Mouse (Mus musculus) neural tube, embryonic 12.5 days (tissue): ENCODE data around the gene Sel1l3. TPM values are rescaled to one million over a fixed set of nuclear protein-coding genes. Genes with fewer than 3 reads are reported as not detected.

Experiments
- ATAC-seq: fragments of 200-750 bp; cut with Nextera tagmentation; 2 replicates; pipeline ENCODE4 v1.8.0; 2017; ENCODE audit warnings: low read depth, mild to moderate bottlenecking, moderate TSS enrichment, moderate library complexity; ENCODE audit not compliant: low FRiP score
- H3K27ac ChIP-seq: fragments of 300-500 bp; sonication (generic); 2 replicates; pipeline ENCODE4 v1.5.1; 2016
- H3K27me3 ChIP-seq: fragments of 300-500 bp; sonication (generic); replicated peaks from 2 replicates; pipeline ENCODE4 v1.6.1; 2016; ENCODE audit warnings: mild to moderate bottlenecking
- H3K36me3 ChIP-seq: fragments of 300-500 bp; sonication (generic); 2 replicates; pipeline ENCODE4 v1.6.1; 2016; ENCODE audit warnings: mild to moderate bottlenecking
- H3K4me1 ChIP-seq: fragments of 300-500 bp; sonication (generic); 2 replicates; pipeline ENCODE4 v1.6.1; 2016
- H3K4me2 ChIP-seq: fragments of 300-500 bp; sonication (generic); replicated peaks from 2 replicates; pipeline ENCODE4 v1.6.1; 2016; ENCODE audit warnings: mild to moderate bottlenecking
- H3K4me3 ChIP-seq: fragments of 300-500 bp; sonication (generic); 2 replicates; pipeline ENCODE4 v1.5.1; 2016
- H3K9ac ChIP-seq: fragments of 300-500 bp; sonication (generic); 2 replicates; pipeline ENCODE4 v1.6.1; 2016; ENCODE audit warnings: mild to moderate bottlenecking
- H3K9me3 ChIP-seq: fragments of 300-500 bp; sonication (generic); 2 replicates; pipeline ENCODE4 v1.6.1; 2016; ENCODE audit warnings: mild to moderate bottlenecking
- WGBS: fragments of 180-500 bp; shearing (Covaris S2); methylation state at CpG from one replicate; pipeline ENCODE4 v1.1.7; 2016; 5-methylcytosine and 5-hydroxymethylcytosine counted together
- polyA plus RNA-seq: library from polyadenylated mRNA; unstranded; fragments of >200 nt; fragmentation: Nextera tagmentation; extraction: Ambion mirVana; gene quantifications from 2 replicates; pipeline ENCODE4 v1.2.1, GENCODE M21; 2016

The Sel1l3 gene
- polyA plus RNA-seq, 1 experiment from 2014 or later: 5.7 TPM

- WGBS: 69% methylated on average over 13 of the region's 13 CpGs
- H3K4me3 ChIP-seq: no peak overlapping the region
- no peaks in the 10 kb centered on the region for H3K9me3 ChIP-seq
- no peak overlapping the region for H3K27ac ChIP-seq
- no peak overlapping the region for H3K9ac ChIP-seq
- H3K36me3 ChIP-seq: no peaks in the 10 kb centered on the region
- no peaks in the 10 kb centered on the region for H3K27me3 ChIP-seq
- no peaks in the 10 kb centered on the region for H3K4me1 ChIP-seq
- no peak for ATAC-seq
- H3K4me2 ChIP-seq: no peak overlapping the region
Observed at GRCm38 (mm10) chr5:53104177-53104855, 109.4 kb downstream of the Sel1l3 start.

GRCm38 (mm10) chr5:53101848-53102473 lies 111.8 kb downstream of the Sel1l3 start:
- Histone ChIP-seq H3K9ac (no peak overlapping the region), H3K4me3 (no peak overlapping the region), H3K36me3 (no peaks in the 10 kb centered on the region), H3K9me3 (no peaks in the 10 kb centered on the region), H3K4me2 (no peak overlapping the region), H3K4me1 (no peaks in the 10 kb centered on the region), H3K27me3 (no peaks in the 10 kb centered on the region), H3K27ac (no peak overlapping the region)
- ATAC-seq: no peak
- WGBS: 79% methylated on average over 12 of the region's 12 CpGs

GRCm38 (mm10) chr5:53091331-53091730 lies 122.4 kb downstream of the Sel1l3 start:
- H3K4me2 ChIP-seq: no peak overlapping the region
- WGBS: 82% methylated on average over 3 of the region's 3 CpGs
- H3K27me3 ChIP-seq: no peaks in the 10 kb centered on the region
- H3K4me1 ChIP-seq: no peaks in the 10 kb centered on the region
- no peak overlapping the region for H3K4me3 ChIP-seq
- H3K27ac ChIP-seq: no peak overlapping the region
- no peak for ATAC-seq
- H3K9ac ChIP-seq: no peak overlapping the region
- no peaks in the 10 kb centered on the region for H3K36me3 ChIP-seq
- no peaks in the 10 kb centered on the region for H3K9me3 ChIP-seq

GRCm38 (mm10) chr5:53087452-53087851 lies 126.3 kb downstream of the Sel1l3 start:
- WGBS: 91% methylated on average over 7 of the region's 7 CpGs
- Histone ChIP-seq H3K27ac (no peak overlapping the region), H3K9ac (no peak overlapping the region), H3K4me2 (no peak overlapping the region), H3K36me3 (no peaks in the 10 kb centered on the region), H3K4me3 (no peak overlapping the region), H3K9me3 (no peaks in the 10 kb centered on the region), H3K4me1 (no peaks in the 10 kb centered on the region), H3K27me3 (no peaks in the 10 kb centered on the region)
- ATAC-seq: no peak

GRCm38 (mm10) chr5:53078453-53078852 lies 135.3 kb downstream of the Sel1l3 start:
- Histone ChIP-seq H3K9me3 (no peaks in the 10 kb centered on the region), H3K4me2 (no peak overlapping the region), H3K27me3 (no peaks in the 10 kb centered on the region), H3K9ac (no peak overlapping the region), H3K27ac (no peak overlapping the region), H3K36me3 (no peaks in the 10 kb centered on the region), H3K4me3 (no peak overlapping the region), H3K4me1 (no peaks in the 10 kb centered on the region)
- WGBS: 86% methylated on average over 4 of the region's 4 CpGs
- ATAC-seq: no peak

GRCm38 (mm10) chr5:53074553-53074952 lies 139.2 kb downstream of the Sel1l3 start:
- H3K9ac ChIP-seq: no peak overlapping the region
- no peak overlapping the region for H3K27ac ChIP-seq
- H3K4me3 ChIP-seq: no peak overlapping the region
- ATAC-seq: no peak
- H3K27me3 ChIP-seq: no peaks in the 10 kb centered on the region
- H3K4me1 ChIP-seq: no peaks in the 10 kb centered on the region
- H3K4me2 ChIP-seq: no peak overlapping the region
- WGBS: 88% methylated on average over 6 of the region's 6 CpGs
- no peaks in the 10 kb centered on the region for H3K9me3 ChIP-seq
- H3K36me3 ChIP-seq: no peaks in the 10 kb centered on the region

GRCm38 (mm10) chr5:53061532-53062130 lies 152.1 kb downstream of the Sel1l3 start:
- no peak for ATAC-seq
- H3K4me1 ChIP-seq: no peaks in the 10 kb centered on the region
- H3K9me3 ChIP-seq: no peaks in the 10 kb centered on the region
- H3K4me3 ChIP-seq: no peak overlapping the region
- H3K27me3 ChIP-seq: no peaks in the 10 kb centered on the region
- 94% methylated on average over 9 of the region's 9 CpGs for WGBS
- H3K27ac ChIP-seq: no peak overlapping the region
- no peaks in the 10 kb centered on the region for H3K36me3 ChIP-seq
- no peak overlapping the region for H3K9ac ChIP-seq
- no peak overlapping the region for H3K4me2 ChIP-seq

Other genes with a start within 250 kb of the Sel1l3 start
- not detected in 2 replicates for gene Slc34a2, start 175.8 kb downstream of the Sel1l3 start, polyA plus RNA-seq
- 65.6 and 75.6 TPM in 2 replicates for gene Smim20, start 53.2 kb upstream of the Sel1l3 start, polyA plus RNA-seq